Mouse (Mus musculus): ENCODE data around the gene Bcl2l10. TPM values are rescaled to one million over a fixed set of nuclear protein-coding genes. Genes with fewer than 3 reads are reported as not detected.

The Bcl2l10 gene
- polyA plus RNA-seq, 1 experiment: not detected

DNA sequence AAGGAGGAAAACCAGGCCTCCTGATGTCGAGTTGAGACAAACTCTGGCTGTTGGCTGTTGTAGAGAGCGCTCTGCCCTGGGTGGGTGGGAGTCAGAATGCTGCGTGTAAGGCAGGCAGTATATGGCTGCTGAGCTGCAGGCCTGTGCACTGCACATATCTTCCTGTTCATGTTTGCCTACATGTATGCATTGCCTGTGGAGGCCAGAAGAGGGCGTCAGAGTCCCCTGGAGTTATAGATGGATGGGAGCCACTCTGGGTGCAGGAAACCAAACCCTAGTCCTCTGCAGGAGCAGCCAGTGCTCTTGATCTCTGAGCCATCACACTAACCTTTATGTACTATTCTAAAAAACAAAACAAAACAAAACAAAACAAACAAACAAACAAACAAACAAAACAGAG lies 13.1 kb upstream of the Bcl2l10 start:
- DNase-seq: no peak
- Histone ChIP-seq H3K27ac (ENCODE audit: control insufficient read depth, insufficient read depth, low read length) (no peak overlapping the region), H3K4me3 (ENCODE audit: control insufficient read depth, insufficient read depth, low read length) (no peak overlapping the region), H3K4me1 (replicated peaks; ENCODE audit: control insufficient read depth, insufficient read depth, low read length) (no peaks in the 10 kb centered on the region), H3K36me3 (ENCODE audit: control insufficient read depth, insufficient read depth, low read length) (no peaks in the 10 kb centered on the region), H3K27me3 (ENCODE audit: control insufficient read depth, insufficient read depth, low read length) (no peaks in the 10 kb centered on the region)
- no peak for TF ChIP-seq POLR2A (IDR thresholded peaks at IDR 0.05; ENCODE audit: control insufficient read depth, extremely low read depth, insufficient read depth, low read length, poor library complexity)
- TF ChIP-seq CTCF (IDR thresholded peaks at IDR 0.05; ENCODE audit: borderline replicate concordance, control insufficient read depth, extremely low read depth, insufficient read depth, low read length, poor library complexity): no peak
- WGBS: 85% methylated on average over 4 of the region's 4 CpGs

DNA sequence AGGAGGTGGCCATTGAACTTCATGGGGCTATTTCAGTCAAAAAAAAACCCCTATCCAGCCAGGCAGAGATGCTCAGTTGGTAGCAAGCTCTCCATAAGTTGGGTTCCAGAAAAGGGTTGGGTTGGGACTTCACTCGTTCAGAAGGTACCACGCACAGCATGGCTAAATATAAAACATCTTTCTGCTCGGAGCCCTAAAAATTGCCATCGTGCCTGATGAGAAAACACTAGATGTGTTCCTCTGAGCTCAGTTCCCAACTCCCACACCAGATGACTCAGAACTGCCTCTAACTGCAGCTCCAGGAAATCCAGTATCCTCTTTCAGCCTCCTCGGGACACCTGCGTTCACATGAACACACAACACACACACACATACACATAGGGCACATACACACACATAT lies 9.5 kb upstream of the Bcl2l10 start:
- no peak for DNase-seq
- H3K4me1 ChIP-seq (replicated peaks; ENCODE audit: control insufficient read depth, insufficient read depth, low read length): no peaks in the 10 kb centered on the region
- no peak overlapping the region for H3K27ac ChIP-seq (ENCODE audit: control insufficient read depth, insufficient read depth, low read length)
- H3K4me3 ChIP-seq (ENCODE audit: control insufficient read depth, insufficient read depth, low read length): no peak overlapping the region
- WGBS: 96% methylated on average over 6 of the region's 6 CpGs
- no peaks in the 10 kb centered on the region for H3K27me3 ChIP-seq (ENCODE audit: control insufficient read depth, insufficient read depth, low read length)
- no peaks in the 10 kb centered on the region for H3K36me3 ChIP-seq (ENCODE audit: control insufficient read depth, insufficient read depth, low read length)
- TF ChIP-seq CTCF (IDR thresholded peaks at IDR 0.05; ENCODE audit: borderline replicate concordance, control insufficient read depth, extremely low read depth, insufficient read depth, low read length, poor library complexity) (no peak), POLR2A (IDR thresholded peaks at IDR 0.05; ENCODE audit: control insufficient read depth, extremely low read depth, insufficient read depth, low read length, poor library complexity) (no peak)

DNA sequence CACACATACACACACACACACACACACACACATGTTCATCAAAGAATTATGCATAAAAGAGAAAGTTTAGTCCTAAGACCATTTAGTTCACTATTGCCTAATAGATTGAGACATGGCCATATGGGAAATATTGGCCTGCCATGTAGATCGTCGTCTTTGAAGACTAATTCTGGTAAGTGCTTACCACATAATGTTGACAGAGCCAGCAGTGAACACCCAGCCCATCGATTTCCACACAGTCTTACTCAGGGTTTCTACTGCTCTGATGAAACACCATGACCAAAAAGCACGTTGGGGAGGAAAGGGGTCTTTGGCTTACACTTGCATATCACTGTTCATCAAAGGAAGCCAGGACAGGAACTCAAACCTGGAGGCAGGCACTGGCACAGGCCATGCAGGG lies 5.1 kb upstream of the Bcl2l10 start:
- 81% methylated on average over 4 of the region's 4 CpGs for WGBS
- Histone ChIP-seq H3K4me3 (ENCODE audit: control insufficient read depth, insufficient read depth, low read length) (no peak overlapping the region), H3K27ac (ENCODE audit: control insufficient read depth, insufficient read depth, low read length) (no peak overlapping the region), H3K36me3 (ENCODE audit: control insufficient read depth, insufficient read depth, low read length) (no peaks in the 10 kb centered on the region), H3K4me1 (replicated peaks; ENCODE audit: control insufficient read depth, insufficient read depth, low read length) (no peaks in the 10 kb centered on the region), H3K27me3 (ENCODE audit: control insufficient read depth, insufficient read depth, low read length) (no peaks in the 10 kb centered on the region)
- DNase-seq: no peak
- no peak for TF ChIP-seq CTCF (IDR thresholded peaks at IDR 0.05; ENCODE audit: borderline replicate concordance, control insufficient read depth, extremely low read depth, insufficient read depth, low read length, poor library complexity)

DNA sequence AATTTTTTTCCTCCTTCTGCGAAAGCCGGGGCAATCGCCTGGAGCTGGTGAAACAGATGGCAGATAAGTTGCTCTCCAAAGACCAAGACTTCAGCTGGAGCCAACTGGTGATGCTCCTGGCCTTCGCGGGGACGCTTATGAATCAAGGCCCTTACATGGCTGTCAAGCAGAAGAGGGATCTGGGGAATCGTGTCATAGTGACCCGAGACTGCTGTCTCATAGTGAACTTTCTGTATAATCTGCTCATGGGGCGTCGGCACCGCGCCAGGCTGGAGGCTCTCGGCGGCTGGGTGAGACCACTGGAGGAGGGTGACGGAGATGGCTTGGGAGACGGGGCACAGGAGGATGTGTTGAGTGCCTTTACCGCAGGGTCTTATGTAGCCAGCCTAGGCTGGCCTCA lies 508 bp downstream of the Bcl2l10 start:
- H3K27ac ChIP-seq (ENCODE audit: control insufficient read depth, insufficient read depth, low read length): no peak overlapping the region
- DNase-seq: no peak
- TF ChIP-seq CTCF (IDR thresholded peaks at IDR 0.05; ENCODE audit: borderline replicate concordance, control insufficient read depth, extremely low read depth, insufficient read depth, low read length, poor library complexity) (no peak), POLR2A (IDR thresholded peaks at IDR 0.05; ENCODE audit: control insufficient read depth, extremely low read depth, insufficient read depth, low read length, poor library complexity) (no peak)
- no peaks in the 10 kb centered on the region for H3K36me3 ChIP-seq (ENCODE audit: control insufficient read depth, insufficient read depth, low read length)
- H3K4me3 ChIP-seq (ENCODE audit: control insufficient read depth, insufficient read depth, low read length): no peak overlapping the region
- H3K27me3 ChIP-seq (ENCODE audit: control insufficient read depth, insufficient read depth, low read length): no peaks in the 10 kb centered on the region
- no peaks in the 10 kb centered on the region for H3K4me1 ChIP-seq (replicated peaks; ENCODE audit: control insufficient read depth, insufficient read depth, low read length)
- WGBS: 96% methylated on average over 17 of the region's 17 CpGs

DNA sequence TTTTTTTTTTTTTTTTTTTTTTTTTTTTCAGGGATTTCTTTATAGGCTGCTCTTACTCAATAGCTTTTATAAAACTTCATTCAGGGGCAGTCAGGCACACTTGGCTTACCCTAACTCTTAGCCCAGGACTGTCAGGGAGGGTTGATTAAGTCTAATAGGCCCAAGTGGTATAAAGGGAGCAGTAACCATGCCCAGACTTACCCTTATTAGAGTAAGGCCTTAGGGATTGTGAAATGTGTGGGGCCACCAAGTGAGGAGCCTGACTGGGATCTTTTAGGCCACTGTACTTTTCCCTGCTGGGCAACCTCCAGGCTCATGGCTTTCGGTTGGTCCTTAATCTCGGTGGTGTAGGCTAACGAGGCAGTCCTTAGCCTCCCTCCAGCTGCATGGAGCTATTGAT lies 1.1 kb downstream of the Bcl2l10 start:
- WGBS: 92% methylated on average over 3 of the region's 3 CpGs
- DNase-seq: no peak

DNA sequence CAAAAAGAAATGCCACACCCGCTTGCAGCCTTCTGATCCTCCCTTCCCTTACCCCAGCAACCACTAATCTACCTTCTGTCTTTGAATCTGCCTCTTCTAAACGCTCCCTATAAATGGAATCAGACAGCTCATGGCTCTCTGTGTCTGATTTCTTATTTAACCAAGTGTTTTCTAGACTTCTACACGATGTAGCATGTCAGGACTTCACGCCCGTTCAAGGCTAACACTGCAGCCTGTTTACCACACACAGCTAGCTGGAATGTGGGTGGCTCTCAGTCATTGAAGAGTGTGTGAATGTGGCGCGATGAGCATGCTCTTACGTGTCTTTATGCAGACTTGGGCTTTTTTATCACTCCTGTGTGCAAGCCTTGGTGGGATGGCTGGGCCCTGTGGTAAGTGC lies 5.5 kb downstream of the Bcl2l10 start:
- DNase-seq: no peak
- no peaks in the 10 kb centered on the region for H3K27me3 ChIP-seq (ENCODE audit: control insufficient read depth, insufficient read depth, low read length)

More for the DNA sequence above, 1.1 kb downstream of the Bcl2l10 start:
- TF ChIP-seq CTCF (IDR thresholded peaks at IDR 0.05; ENCODE audit: borderline replicate concordance, control insufficient read depth, extremely low read depth, insufficient read depth, low read length, poor library complexity) (no peak), POLR2A (IDR thresholded peaks at IDR 0.05; ENCODE audit: control insufficient read depth, extremely low read depth, insufficient read depth, low read length, poor library complexity) (no peak)
- no peak overlapping the region for H3K4me3 ChIP-seq (ENCODE audit: control insufficient read depth, insufficient read depth, low read length)
- no peaks in the 10 kb centered on the region for H3K4me1 ChIP-seq (replicated peaks; ENCODE audit: control insufficient read depth, insufficient read depth, low read length)
- no peaks in the 10 kb centered on the region for H3K27me3 ChIP-seq (ENCODE audit: control insufficient read depth, insufficient read depth, low read length)
- no peaks in the 10 kb centered on the region for H3K36me3 ChIP-seq (ENCODE audit: control insufficient read depth, insufficient read depth, low read length)
- no peak overlapping the region for H3K27ac ChIP-seq (ENCODE audit: control insufficient read depth, insufficient read depth, low read length)

DNA sequence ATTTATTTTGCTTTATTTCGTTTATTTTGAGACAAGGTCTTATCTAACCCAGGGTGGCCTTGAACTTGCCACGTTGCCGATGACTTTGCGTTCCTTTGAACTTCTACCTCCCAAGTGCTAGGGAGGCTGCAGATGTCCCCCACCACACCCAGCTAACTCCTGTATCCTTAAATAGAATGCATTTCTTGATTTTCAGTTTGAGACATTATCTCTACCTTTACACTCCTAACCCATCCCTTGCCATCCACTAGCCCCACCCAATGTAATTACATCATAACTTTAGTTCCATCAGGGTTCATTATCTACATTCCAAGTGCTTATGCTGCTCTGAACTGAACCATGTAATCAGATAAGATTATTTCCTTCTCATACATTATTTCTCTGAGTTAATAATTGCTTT lies 8.2 kb downstream of the Bcl2l10 start:
- Histone ChIP-seq H3K4me1 (replicated peaks; ENCODE audit: control insufficient read depth, insufficient read depth, low read length) (no peaks in the 10 kb centered on the region), H3K27ac (ENCODE audit: control insufficient read depth, insufficient read depth, low read length) (no peak overlapping the region), H3K4me3 (ENCODE audit: control insufficient read depth, insufficient read depth, low read length) (no peak overlapping the region), H3K27me3 (ENCODE audit: control insufficient read depth, insufficient read depth, low read length) (no peaks in the 10 kb centered on the region), H3K36me3 (ENCODE audit: control insufficient read depth, insufficient read depth, low read length) (no peaks in the 10 kb centered on the region)
- WGBS: 86% methylated on average over 4 of the region's 4 CpGs
- TF ChIP-seq POLR2A (IDR thresholded peaks at IDR 0.05; ENCODE audit: control insufficient read depth, extremely low read depth, insufficient read depth, low read length, poor library complexity) (no peak), CTCF (IDR thresholded peaks at IDR 0.05; ENCODE audit: borderline replicate concordance, control insufficient read depth, extremely low read depth, insufficient read depth, low read length, poor library complexity) (no peak)
- DNase-seq: no peak

More for the DNA sequence above, 5.5 kb downstream of the Bcl2l10 start:
- Histone ChIP-seq H3K4me1 (replicated peaks; ENCODE audit: control insufficient read depth, insufficient read depth, low read length) (no peaks in the 10 kb centered on the region), H3K4me3 (ENCODE audit: control insufficient read depth, insufficient read depth, low read length) (no peak overlapping the region), H3K36me3 (ENCODE audit: control insufficient read depth, insufficient read depth, low read length) (no peaks in the 10 kb centered on the region), H3K27ac (ENCODE audit: control insufficient read depth, insufficient read depth, low read length) (no peak overlapping the region)
- 89% methylated on average over 8 of the region's 8 CpGs for WGBS
- no peak for TF ChIP-seq POLR2A (IDR thresholded peaks at IDR 0.05; ENCODE audit: control insufficient read depth, extremely low read depth, insufficient read depth, low read length, poor library complexity)
- TF ChIP-seq CTCF (IDR thresholded peaks at IDR 0.05; ENCODE audit: borderline replicate concordance, control insufficient read depth, extremely low read depth, insufficient read depth, low read length, poor library complexity): no peak

Measured in thymus, adult 2 months (tissue).